Mouse (Mus musculus): ENCODE results near the gene Tmc3.

Gene Tmc3

GRCm38 (mm10) chr7:83584639-83585471 is at the start of gene Tmc3:
Gene Tmc3, plus strand, starts transcription at chr7:83584927.
- DNase-seq: peak; percentile 34

GRCm38 (mm10) chr7:83541536-83542169 is 43.1 kb upstream of the Tmc3 start:
- DNase-seq: no peak

DNA sequence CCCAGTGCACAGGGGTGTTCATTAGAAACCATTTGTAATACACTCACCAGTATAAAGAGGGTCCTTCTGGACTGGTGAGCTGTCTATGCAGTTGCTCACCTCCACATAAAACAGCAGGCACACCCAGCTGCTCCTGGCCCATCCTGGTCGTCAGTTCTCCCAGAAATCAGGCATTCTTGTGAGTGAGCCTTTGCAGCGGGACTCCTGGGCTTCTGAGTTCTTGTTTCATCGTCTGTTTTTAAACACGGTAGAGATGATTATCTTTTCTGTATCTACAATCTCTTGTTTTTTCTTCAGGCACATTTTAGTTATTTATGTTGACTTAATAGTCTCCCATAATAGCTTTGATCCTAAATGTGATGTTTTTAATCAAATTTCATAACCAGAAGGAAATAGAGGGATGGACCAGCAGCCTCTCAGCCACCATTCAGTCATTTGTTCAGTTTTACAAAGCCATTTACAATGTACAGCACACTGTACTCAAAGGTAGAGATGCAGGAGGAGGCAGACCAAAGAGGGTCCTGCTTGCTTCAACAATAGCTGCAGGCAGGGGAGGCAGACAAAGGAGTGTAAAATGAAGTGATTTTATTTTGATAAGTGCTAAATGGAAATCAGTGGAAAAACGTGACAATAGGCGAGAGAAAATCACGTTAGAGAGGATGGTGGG is 35.9 kb upstream of the Tmc3 start:
- DNase-seq: no peak

- DNase-seq: no peak
Observed at GRCm38 (mm10) chr7:83549353-83549774, 35.4 kb upstream of the Tmc3 start.

GRCm38 (mm10) chr7:83549951-83550407 is 34.7 kb upstream of the Tmc3 start:
- peak; percentile 81 for DNase-seq

DNA sequence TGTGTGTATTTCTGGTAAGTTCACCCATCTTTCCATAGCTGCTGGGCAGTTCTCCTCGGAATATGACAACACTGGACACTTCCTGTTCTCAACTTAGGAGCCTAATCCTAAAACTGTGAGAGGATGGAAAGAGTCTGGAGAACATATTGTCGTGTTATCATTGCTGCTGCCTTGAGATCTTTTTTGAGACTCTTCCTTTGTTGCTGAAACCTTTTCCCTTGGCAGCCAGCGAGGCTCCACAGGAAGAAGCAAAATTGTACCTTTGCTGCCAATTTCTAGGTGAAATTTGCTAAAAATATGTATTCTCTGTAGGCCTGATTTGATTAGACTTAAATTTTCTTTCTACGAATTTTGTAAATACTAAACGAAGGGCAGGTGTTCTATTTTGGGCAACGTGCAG is 30.2 kb upstream of the Tmc3 start:
- no peak for DNase-seq

GRCm38 (mm10) chr7:83556488-83556887 is 28.2 kb upstream of the Tmc3 start:
- no peak for DNase-seq

DNA sequence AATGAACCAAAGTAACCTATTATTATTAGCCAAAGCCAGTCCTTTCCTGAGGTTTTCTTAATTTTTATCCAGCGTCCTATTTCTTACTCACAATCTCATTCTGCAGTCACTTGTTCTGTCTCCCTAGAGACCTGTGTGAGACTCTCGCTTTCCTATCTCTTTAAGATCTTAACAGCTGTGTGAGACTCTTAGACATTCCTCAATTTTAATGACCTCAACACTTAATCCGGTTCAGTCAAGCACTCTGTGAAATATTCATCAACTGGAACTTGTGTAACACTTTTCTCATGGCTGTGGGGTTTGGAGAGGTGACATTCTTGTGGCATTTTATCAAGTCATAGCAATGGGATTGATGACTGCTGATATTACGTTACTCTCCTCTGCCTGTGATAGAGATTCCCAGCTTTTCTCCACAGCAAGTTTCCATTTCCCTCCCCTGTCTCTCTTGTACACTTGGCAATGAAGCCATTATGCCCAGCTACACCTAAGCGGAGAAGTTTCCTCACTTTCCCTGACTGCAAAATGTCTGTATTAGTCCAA is 25.9 kb upstream of the Tmc3 start:
- no peak for DNase-seq

- DNase-seq: no peak
Observed at GRCm38 (mm10) chr7:83559495-83559894, 25.2 kb upstream of the Tmc3 start.

DNA sequence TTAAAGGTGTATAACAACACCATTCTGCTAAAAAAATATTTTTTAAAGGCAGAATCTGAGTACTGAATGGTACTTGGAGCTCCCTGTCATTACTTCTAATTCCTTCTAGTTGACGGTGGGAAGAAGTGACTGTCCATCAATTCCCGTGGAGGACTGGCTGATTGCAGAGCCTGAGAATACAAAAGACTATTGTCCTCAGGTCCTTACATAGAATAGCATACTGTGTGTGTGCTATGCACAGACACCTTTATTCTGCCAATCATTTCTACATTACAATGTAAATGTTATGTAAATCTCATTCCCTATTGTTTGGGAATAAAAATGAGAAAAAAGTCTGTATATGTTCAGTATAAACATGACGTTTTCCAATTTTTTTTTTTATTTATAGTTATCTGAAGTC is 22.9 kb upstream of the Tmc3 start:
- no peak for DNase-seq

DNA sequence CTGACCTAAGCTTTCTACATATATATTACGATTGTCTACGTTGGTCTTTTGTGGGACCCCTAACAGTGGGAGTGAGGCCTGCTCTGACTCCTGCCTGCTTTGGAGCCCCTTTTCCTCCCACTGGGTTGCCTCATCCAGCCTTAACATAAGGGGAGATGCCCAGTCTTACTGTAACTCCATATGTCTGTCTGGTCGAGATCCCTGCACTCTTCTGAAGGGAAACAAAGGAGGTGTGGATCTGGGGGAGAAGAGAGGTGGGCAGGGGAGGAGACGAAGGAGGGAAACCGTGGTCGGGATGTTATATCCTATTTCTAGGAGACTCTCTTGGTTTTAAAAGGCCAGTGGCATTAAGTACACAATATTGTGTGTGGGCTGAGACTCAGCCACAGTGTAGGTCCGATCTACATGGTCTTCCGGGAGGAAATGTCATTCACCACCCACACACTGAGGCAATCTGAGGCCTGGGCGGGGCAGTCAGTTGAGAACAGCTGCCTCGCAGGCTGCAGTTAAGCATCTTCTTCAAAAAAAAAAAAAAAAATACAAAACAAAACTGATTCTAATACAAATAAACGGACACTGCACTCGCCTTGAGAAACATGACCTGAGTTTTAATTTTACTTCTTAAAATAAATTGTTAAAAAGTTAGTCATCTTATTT is 20.0 kb upstream of the Tmc3 start:
- DNase-seq: no peak

DNA sequence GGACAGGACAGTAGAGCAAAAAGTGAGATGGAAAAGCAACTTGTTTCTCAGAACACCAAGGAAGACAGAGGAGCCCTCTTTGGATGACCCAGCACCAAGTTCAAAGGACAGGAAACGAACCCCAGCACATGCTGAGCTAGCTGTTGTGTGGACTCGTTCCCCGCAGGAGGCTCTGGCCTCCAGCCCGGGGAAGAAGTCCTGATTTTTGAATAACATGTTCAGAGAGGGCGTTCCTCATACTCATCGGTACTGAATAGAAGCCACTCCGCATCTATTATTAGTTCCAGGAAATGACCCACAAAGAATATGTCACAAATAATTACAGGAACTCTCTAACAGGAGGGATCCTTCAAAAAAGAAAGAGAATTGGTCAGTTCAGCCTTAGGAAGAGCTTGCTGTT is 18.8 kb upstream of the Tmc3 start:
- DNase-seq: no peak

DNA sequence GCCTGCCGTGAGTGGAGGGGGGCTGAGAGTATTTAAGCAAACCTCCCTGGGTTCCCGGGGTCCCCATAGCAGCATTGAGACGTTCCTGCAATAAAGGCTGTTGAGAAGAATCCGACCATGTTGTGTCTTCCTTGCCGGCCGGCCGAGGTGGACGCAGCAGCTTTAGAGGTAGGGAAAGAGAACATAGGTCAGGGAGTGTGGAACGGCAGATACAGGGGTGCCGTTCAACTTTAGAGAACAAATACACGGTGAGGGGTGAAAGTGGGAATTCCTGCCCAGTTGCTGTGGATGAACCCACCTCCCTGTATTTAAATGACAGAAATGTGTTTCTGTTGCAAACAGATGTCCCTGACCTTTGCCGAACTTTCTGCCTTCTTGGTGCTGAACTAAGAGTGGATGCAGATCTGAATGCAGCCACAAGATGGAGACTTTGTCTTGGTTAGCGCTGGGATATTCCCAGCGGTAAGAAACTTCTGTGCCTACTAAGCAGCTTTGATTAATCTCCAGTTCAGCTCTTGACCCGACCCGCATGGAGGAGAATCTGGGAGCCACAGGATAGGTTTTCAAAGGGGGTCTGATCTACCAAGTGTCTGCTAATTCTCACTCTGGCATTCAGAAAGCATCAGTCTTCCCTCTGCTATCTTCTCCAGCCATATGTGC is 16.8 kb upstream of the Tmc3 start:
- peak; percentile 73 for DNase-seq

DNA sequence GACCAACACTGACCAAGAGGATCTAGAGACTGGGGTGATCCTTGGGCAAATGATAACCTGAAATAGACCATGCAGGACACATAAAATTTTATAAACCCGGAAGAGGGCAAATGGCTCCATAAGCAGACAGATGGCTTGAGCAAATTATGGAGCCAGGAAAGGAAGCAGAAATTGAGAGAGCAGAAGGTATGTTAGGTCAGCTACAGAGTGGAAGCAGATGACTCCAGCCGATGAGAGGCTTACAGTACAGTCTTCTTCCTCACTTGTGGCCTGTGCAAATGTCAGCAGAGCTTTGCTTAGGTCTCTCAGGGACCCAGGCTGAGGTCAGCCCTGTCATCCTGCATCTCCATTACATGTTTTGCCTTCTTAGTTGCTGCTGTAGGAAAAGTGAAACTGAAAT is 15.9 kb upstream of the Tmc3 start:
- no peak for DNase-seq

DNA sequence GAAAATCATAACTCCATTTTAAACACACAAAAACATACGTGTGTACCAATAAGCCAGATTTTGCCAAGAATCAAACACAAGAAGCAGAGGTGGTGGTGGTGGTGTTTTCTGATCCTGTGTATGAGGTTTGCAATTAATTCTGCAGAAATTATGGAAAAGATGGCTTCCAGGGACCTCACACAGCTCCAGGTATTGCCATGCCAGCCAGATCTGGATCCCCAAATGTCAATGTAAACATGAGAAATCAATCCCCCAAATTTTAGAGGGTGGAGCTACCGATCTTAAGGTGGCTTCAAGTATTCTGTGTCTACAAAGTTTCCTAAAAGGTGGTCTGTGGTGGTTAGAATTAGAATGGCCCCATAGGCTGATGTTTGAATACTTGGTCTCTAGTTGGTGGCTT is 15.3 kb upstream of the Tmc3 start:
- no peak for DNase-seq

- DNase-seq: no peak
Observed at GRCm38 (mm10) chr7:83571077-83571476, 13.7 kb upstream of the Tmc3 start.

DNA sequence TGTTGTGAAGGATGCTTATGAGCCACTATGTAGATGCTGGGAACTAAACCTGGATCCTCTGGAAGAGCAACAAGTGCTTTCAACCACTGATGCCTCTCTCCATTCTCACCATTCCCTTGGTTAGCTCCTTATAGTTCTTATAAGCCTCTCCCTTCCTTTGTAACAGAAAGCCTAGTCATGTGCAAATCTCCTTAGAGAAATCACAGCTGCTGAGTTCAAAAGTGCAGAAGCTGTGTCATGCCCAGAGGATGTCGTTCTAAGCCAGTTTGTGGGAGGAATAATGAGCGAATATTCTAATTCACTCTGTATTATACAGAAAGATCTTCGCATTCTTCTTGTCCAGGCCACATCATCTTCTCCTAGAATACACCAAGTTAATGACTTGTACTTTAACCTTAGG is 12.8 kb upstream of the Tmc3 start:
- DNase-seq: no peak

- DNase-seq: no peak
Observed at GRCm38 (mm10) chr7:83572451-83572850, 12.3 kb upstream of the Tmc3 start.

- DNase-seq: peak; percentile 34
Observed at GRCm38 (mm10) chr7:83580946-83581345, 3.8 kb upstream of the Tmc3 start.

DNA sequence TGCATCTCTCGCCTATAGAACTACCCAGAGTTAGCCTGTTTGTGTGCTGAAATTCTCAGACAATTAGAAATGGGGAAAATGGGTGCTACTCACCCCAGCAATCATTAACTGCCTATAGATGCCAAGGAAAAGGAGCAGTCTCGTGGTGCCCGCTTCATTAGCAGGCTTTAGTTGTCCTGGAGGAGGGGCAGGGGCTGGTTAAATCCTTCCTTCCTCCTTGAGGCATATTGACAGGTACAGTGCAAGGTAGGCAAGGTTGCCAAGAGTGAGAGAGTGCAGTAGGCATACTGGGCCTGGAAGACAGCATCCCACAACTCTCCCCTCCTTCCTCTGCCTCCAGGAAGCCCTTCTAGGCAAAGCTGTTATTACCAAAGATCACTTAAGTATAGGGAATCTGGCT is 9.3 kb downstream of the Tmc3 start:
- DNase-seq: no peak

DNA sequence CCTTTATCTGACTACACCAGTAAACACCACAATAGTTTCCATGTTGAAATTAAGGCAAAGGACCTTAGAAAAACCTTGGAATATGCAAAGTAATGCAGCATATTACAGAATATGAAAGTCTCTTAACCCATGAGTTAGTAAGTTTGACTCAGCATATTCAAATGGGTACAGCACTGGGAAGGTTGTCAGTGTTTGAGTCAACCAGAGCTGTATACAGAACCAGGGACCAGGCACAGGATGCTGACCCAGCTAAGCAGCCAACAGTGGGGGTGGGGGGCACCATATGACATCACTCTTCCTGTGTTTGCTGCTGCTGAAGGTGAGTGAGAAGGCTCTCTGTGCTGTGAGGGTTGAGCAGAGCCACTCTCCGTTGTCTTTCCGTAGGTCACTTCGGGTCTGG is 12.3 kb downstream of the Tmc3 start:
- no peak for DNase-seq

Data from embryo, embryonic 11 days (tissue).